Mouse (Mus musculus) liver, embryonic 14.5 days (tissue): ENCODE measurements around the gene Vasn. TPM values are rescaled to one million over a fixed set of nuclear protein-coding genes. Genes with fewer than 3 reads are reported as not detected.

Experiments used
- ATAC-seq: fragments of 200-750 bp; cut with Nextera tagmentation; 2 replicates; pipeline ENCODE4 v1.8.0; 2017; ENCODE audit warnings: moderate number of reproducible peaks, mild to moderate bottlenecking, moderate library complexity; ENCODE audit not compliant: insufficient read depth
- DNase-seq, 3 experiments: peaks; one replicate each; pipeline ENCODE4 v3.0.0-alpha.2; 2012 to 2013; ENCODE audit warnings: low read depth in 3 of 3, low spot score in 3 of 3
- H3K27ac ChIP-seq: fragments of 300-500 bp; sonication (generic); 2 replicates; pipeline ENCODE4 v1.5.1; 2014; ENCODE audit warnings: moderate library complexity, mild to moderate bottlenecking, control low read depth, inconsistent platforms
- H3K27me3 ChIP-seq: fragments of 300-500 bp; sonication (generic); 2 replicates; pipeline ENCODE4 v1.6.1; 2014; ENCODE audit warnings: mild to moderate bottlenecking, low read length, moderate library complexity; ENCODE audit not compliant: control insufficient read depth, insufficient read depth
- H3K36me3 ChIP-seq: fragments of 300-500 bp; sonication (generic); replicated peaks from 2 replicates; pipeline ENCODE4 v1.6.1; 2014; ENCODE audit warnings: low read depth; ENCODE audit not compliant: control insufficient read depth, insufficient read depth
- H3K4me1 ChIP-seq, 2 experiments: fragments of 200-500 bp in 1 of 2; fragments of 300-500 bp in 1 of 2; sonication (generic) in 1 of 2; replicated peaks; 2 replicates each; pipeline ENCODE4 v1.6.1; 2012 to 2014; ENCODE audit warnings: antibody characterized with exemption in 1 of 2, inconsistent platforms in 1 of 2, low read length in 1 of 2; ENCODE audit not compliant: control insufficient read depth in 2 of 2, insufficient read depth in 2 of 2
- H3K4me2 ChIP-seq: fragments of 300-500 bp; sonication (generic); 2 replicates; pipeline ENCODE4 v1.6.1; 2014; ENCODE audit warnings: low read depth, mild to moderate bottlenecking, control low read depth, moderate library complexity
- H3K4me3 ChIP-seq, 2 experiments: fragments of 200-500 bp in 1 of 2; fragments of 300-500 bp in 1 of 2; sonication (generic) in 1 of 2; 2 replicates each; pipeline ENCODE4 v1.5.1; 2012 to 2014; ENCODE audit warnings: low read depth in 2 of 2, low read length in 2 of 2, mild to moderate bottlenecking in 2 of 2, control low read depth in 1 of 2, inconsistent platforms in 1 of 2, moderate library complexity in 1 of 2; ENCODE audit not compliant: insufficient read depth in 1 of 2
- H3K9ac ChIP-seq: fragments of 300-500 bp; sonication (generic); replicated peaks from 2 replicates; pipeline ENCODE4 v1.6.1; 2014; ENCODE audit warnings: mild to moderate bottlenecking, control low read depth, moderate library complexity
- H3K9me3 ChIP-seq: fragments of 300-500 bp; sonication (generic); 2 replicates; pipeline ENCODE4 v1.6.1; 2016; ENCODE audit warnings: low read length, mixed read lengths; ENCODE audit not compliant: control insufficient read depth
- CTCF ChIP-seq: IDR thresholded peaks from 2 replicates; pipeline ENCODE4 v1.5.1; 2016; ENCODE audit warnings: antibody characterized with exemption, low read depth, control low read depth
- EP300 ChIP-seq: IDR thresholded peaks from 2 replicates; pipeline ENCODE4 v1.6.1; 2016; ENCODE audit warnings: antibody characterized with exemption, low read depth
- WGBS: fragments of 180-500 bp; shearing (Covaris S2); extraction: QIAGEN DNeasy Blood & Tissue Kit; methylation state at CpG from one replicate; pipeline ENCODE4 v1.1.7; 2014; ENCODE audit not compliant: insufficient replicate concordance; 5-methylcytosine and 5-hydroxymethylcytosine counted together
- polyA plus RNA-seq, 2 experiments: library from polyadenylated mRNA; depleted of rRNA in 1 of 2; stranded (reverse) in 1 of 2; unstranded in 1 of 2; fragments of >200 nt; fragmentation: Nextera tagmentation in 1 of 2; extraction: Ambion mirVana in 1 of 2; gene quantifications; 2 replicates each; pipeline versions ENCODE4 v1.2.1 to v1.2.3; 2012 to 2014

Vasn gene
- polyA plus RNA-seq, 2 experiments: 1.2 to 2.5 TPM

GRCm38 (mm10) chr16:4627105-4627504 lies 12.6 kb upstream of the Vasn start:
- Histone ChIP-seq H3K9me3 (no peaks in the 10 kb centered on the region), H3K9ac (no peak overlapping the region), H3K4me2 (no peak overlapping the region), H3K4me1 (peaks cover 14 to 18% of the 10 kb centered on the region in 2 experiments), H3K27ac (no peak overlapping the region), H3K36me3 (no peaks in the 10 kb centered on the region), H3K27me3 (no peaks in the 10 kb centered on the region), H3K4me3 (no peak overlapping the region)
- 70% methylated on average over 6 of the region's 6 CpGs for WGBS
- no peak for DNase-seq
- TF ChIP-seq CTCF (no peak), EP300 (no peak)
- no peak for ATAC-seq

DNA sequence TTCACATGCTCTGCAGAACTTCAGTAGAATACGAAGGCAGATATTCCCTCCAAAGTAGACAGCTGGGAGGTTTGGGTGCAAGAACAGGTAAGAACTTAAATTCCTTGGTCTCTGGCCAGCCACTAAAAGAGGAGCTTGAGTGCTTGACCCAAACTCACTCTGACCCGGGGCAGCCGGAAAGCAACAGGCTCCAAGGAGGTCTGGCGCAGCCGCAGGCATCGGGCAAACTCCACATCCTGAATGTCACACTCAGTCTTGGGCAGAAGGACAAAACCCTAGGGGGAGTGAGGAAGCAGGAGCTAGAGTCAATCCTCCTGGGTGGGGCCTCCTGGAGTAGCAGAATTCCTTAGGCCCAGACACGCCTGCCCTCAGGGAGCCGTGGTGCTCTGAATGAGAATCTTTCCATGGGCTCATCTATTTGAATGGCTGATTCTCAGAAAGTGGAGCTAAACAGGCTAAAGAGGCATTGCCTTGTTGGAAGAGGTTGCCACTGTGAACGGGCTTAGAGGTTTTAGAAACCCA lies 10.8 kb upstream of the Vasn start:
- WGBS: 85% methylated on average over 9 of the region's 9 CpGs
- ATAC-seq (no peak), DNase-seq (no peak)
- Histone ChIP-seq H3K9ac (no peak overlapping the region), H3K36me3 (no peaks in the 10 kb centered on the region), H3K4me2 (no peak overlapping the region), H3K9me3 (no peaks in the 10 kb centered on the region), H3K4me1 (peaks cover 4% of the 10 kb centered on the region in 2 experiments), H3K27ac (no peak overlapping the region), H3K27me3 (no peaks in the 10 kb centered on the region), H3K4me3 (no peak overlapping the region)
- no peak for TF ChIP-seq CTCF
- TF ChIP-seq EP300: no peak

- no peak overlapping the region for H3K27ac ChIP-seq
- no peaks in the 10 kb centered on the region for H3K9me3 ChIP-seq
- ATAC-seq (0 out of 2 replicates have a peak, but pooled peaks have one; percentile 46), DNase-seq (peak in 2 of 3 experiments; percentile 48 to 53)
- peaks cover 2% of the 10 kb centered on the region in 2 experiments; a peak in 2 of 4 replicates for H3K4me1 ChIP-seq
- H3K27me3 ChIP-seq: no peaks in the 10 kb centered on the region
- no peak overlapping the region for H3K4me3 ChIP-seq
- no peaks in the 10 kb centered on the region for H3K36me3 ChIP-seq
- TF ChIP-seq CTCF (peak; percentile 100), EP300 (no peak)
- no peak overlapping the region for H3K9ac ChIP-seq
- 18% methylated on average over 6 of the region's 6 CpGs for WGBS
- no peak overlapping the region for H3K4me2 ChIP-seq
Measured at GRCm38 (mm10) chr16:4629950-4630349, 9.8 kb upstream of the Vasn start.

DNA sequence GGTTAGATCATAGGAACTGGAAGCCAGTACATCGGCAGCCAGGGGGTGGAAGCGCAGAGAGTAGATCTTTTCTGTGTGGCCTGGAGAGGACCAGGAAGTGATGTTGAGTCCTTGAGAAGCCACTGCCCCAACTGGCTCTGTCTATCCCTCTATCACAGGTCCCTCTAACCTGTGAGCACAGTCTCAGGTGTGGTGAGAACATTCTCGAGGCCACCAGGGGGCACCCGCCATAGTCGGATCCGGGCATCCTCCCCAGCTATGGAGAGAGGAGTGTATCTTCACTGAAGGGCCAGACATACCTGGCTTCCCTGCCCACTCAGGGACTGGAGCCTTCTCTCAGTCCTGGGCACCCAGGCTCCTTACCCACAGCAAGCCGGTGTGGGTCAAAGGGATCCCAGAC lies 7.7 kb upstream of the Vasn start:
- no peaks in the 10 kb centered on the region for H3K27me3 ChIP-seq
- ATAC-seq (no peak), DNase-seq (no peak)
- TF ChIP-seq EP300 (no peak), CTCF (peak; percentile 68)
- no peaks in the 10 kb centered on the region for H3K9me3 ChIP-seq
- WGBS: 50% methylated on average over 7 of the region's 7 CpGs
- no peak overlapping the region for H3K4me2 ChIP-seq
- H3K36me3 ChIP-seq: no peaks in the 10 kb centered on the region
- H3K9ac ChIP-seq: no peak overlapping the region
- H3K27ac ChIP-seq: no peak overlapping the region
- peaks cover 4 to 7% of the 10 kb centered on the region in 2 experiments for H3K4me1 ChIP-seq
- H3K4me3 ChIP-seq: no peak overlapping the region

GRCm38 (mm10) chr16:4633661-4634060 lies 6.1 kb upstream of the Vasn start:
- Histone ChIP-seq H3K4me2 (no peak overlapping the region), H3K36me3 (no peaks in the 10 kb centered on the region), H3K9me3 (no peaks in the 10 kb centered on the region), H3K9ac (no peak overlapping the region), H3K27ac (no peak overlapping the region), H3K4me3 (no peak overlapping the region), H3K4me1 (peaks cover 4 to 7% of the 10 kb centered on the region in 2 experiments), H3K27me3 (no peaks in the 10 kb centered on the region)
- WGBS: 89% methylated on average over 3 of the region's 3 CpGs
- DNase-seq (no peak), ATAC-seq (no peak)
- TF ChIP-seq CTCF: no peak
- no peak for TF ChIP-seq EP300
